Mouse (Mus musculus) brain, embryonic 14.5 days (tissue): ENCODE data around the gene Capn1.

Experiments used
- CTCF ChIP-seq: fragments of 200-500 bp; IDR thresholded peaks from 2 replicates; pipeline ENCODE4 v1.5.1; 2012; ENCODE audit warnings: inconsistent platforms, mild to moderate bottlenecking, moderate library complexity, borderline replicate concordance; ENCODE audit not compliant: insufficient read depth, insufficient read length; ENCODE audit errors: extremely low read depth
- POLR2A ChIP-seq: fragments of 200-500 bp; IDR thresholded peaks from 2 replicates; pipeline ENCODE4 v1.6.1; 2012; ENCODE audit warnings: mild to moderate bottlenecking, inconsistent platforms, borderline replicate concordance; ENCODE audit not compliant: poor library complexity, insufficient read depth, insufficient read length, severe bottlenecking; ENCODE audit errors: extremely low read depth

- no peak for TF ChIP-seq CTCF
- TF ChIP-seq POLR2A: no peak
These were observed 76.0 kb downstream of the Capn1 start for GRCm38 (mm10) chr19:5939715-5940114.
